Mouse (Mus musculus): ENCODE measurements around the gene Vegfb. TPM values are rescaled to one million over a fixed set of nuclear protein-coding genes. Genes with fewer than 3 reads are reported as not detected.

The Vegfb gene
- polyA plus RNA-seq, 1 experiment from 2014 or later: 53.6 TPM

GRCm38 (mm10) chr19:6942764-6943163, 44.7 kb downstream of the Vegfb start:
- Histone ChIP-seq H3K27ac (peak overlapping the region; percentile 90), H3K4me2 (replicated peaks) (peak overlapping the region; percentile 98), H3K9me3 (no peaks in the 10 kb centered on the region), H3K27me3 (0 out of 2 replicates have a peak, but pooled peaks cover 1% of the 10 kb centered on the region), H3K36me3 (peaks cover 11% of the 10 kb centered on the region; the same call in 1 of the 2 replicates), H3K4me1 (peaks cover 24% of the 10 kb centered on the region), H3K4me3 (peak overlapping the region; percentile 70), H3K9ac (peak overlapping the region; percentile 85)
- 24% methylated on average over 5 of the region's 5 CpGs for WGBS
- 0 out of 2 replicates have a peak, but pooled peaks have one; percentile 2 for ATAC-seq (ENCODE audit: low FRiP score, low read depth)

GRCm38 (mm10) chr19:6942249-6942691, 45.2 kb downstream of the Vegfb start, which contains the start of gene Gpr137:
Gene Gpr137, minus strand, starts transcription at chr19:6942480.
- H3K4me3 ChIP-seq: peak within 1 kb of the TSS; percentile 70
- H3K36me3 ChIP-seq: peaks cover 11% of the 10 kb centered on the region; the same call in 1 of the 2 replicates
- under 1% methylated on average over 27 of the region's 27 CpGs for WGBS
- peak within 1 kb of the TSS; percentile 98 for H3K4me2 ChIP-seq (replicated peaks)
- H3K27me3 ChIP-seq: 0 out of 2 replicates have a peak, but pooled peaks cover 4% of the 10 kb centered on the region
- H3K27ac ChIP-seq: peak within 1 kb of the TSS; percentile 90
- ATAC-seq (ENCODE audit: low FRiP score, low read depth): peak; percentile 88
- H3K9ac ChIP-seq: peak within 1 kb of the TSS; percentile 89
- no peaks in the 10 kb centered on the region for H3K9me3 ChIP-seq
- peaks cover 24% of the 10 kb centered on the region for H3K4me1 ChIP-seq

GRCm38 (mm10) chr19:6941372-6942248, 45.8 kb downstream of the Vegfb start, which contains the start of gene Bad:
Gene Bad, plus strand, starts transcription at chr19:6941861.
- peak; percentile 77 for ATAC-seq (ENCODE audit: low FRiP score, low read depth)
- Histone ChIP-seq H3K4me3 (peak within 1 kb of the TSS; percentile 70), H3K9ac (peak within 1 kb of the TSS; percentile 89), H3K9me3 (no peaks in the 10 kb centered on the region), H3K27me3 (peaks cover 7% of the 10 kb centered on the region; the same call in 1 of the 2 replicates), H3K27ac (peak within 1 kb of the TSS; percentile 90), H3K36me3 (peaks cover 11% of the 10 kb centered on the region; the same call in 1 of the 2 replicates), H3K4me2 (replicated peaks) (peak within 1 kb of the TSS; percentile 98), H3K4me1 (peaks cover 24% of the 10 kb centered on the region)
- WGBS: under 1% methylated on average over 83 of the region's 83 CpGs

- Histone ChIP-seq H3K9ac (peak overlapping the region; percentile 89), H3K27ac (no peak overlapping the region), H3K36me3 (peaks cover 5% of the 10 kb centered on the region; the same call in 1 of the 2 replicates), H3K9me3 (no peaks in the 10 kb centered on the region), H3K27me3 (peaks cover 16% of the 10 kb centered on the region), H3K4me3 (peak overlapping the region; percentile 70), H3K4me1 (peaks cover 24% of the 10 kb centered on the region), H3K4me2 (replicated peaks) (peak overlapping the region; percentile 98)
- 22% methylated on average over 28 of the region's 29 CpGs for WGBS
- peak; percentile 2; the same call in 1 of the 2 replicates for ATAC-seq (ENCODE audit: low FRiP score, low read depth)
Observed at GRCm38 (mm10) chr19:6940396-6941351, 46.8 kb downstream of the Vegfb start.

- Histone ChIP-seq H3K9me3 (no peaks in the 10 kb centered on the region), H3K27ac (no peak overlapping the region), H3K4me2 (replicated peaks) (peak overlapping the region; percentile 98; the same call in 1 of the 2 replicates), H3K27me3 (peaks cover 29% of the 10 kb centered on the region), H3K4me1 (peaks cover 24% of the 10 kb centered on the region), H3K36me3 (no peaks in the 10 kb centered on the region), H3K4me3 (no peak overlapping the region), H3K9ac (no peak overlapping the region)
- no peak for ATAC-seq (ENCODE audit: low FRiP score, low read depth)
- 89% methylated on average over 20 of the region's 20 CpGs for WGBS
Observed at GRCm38 (mm10) chr19:6939106-6940002, 48.1 kb downstream of the Vegfb start.

- no peaks in the 10 kb centered on the region for H3K9me3 ChIP-seq
- peaks cover 28% of the 10 kb centered on the region for H3K4me1 ChIP-seq
- H3K9ac ChIP-seq: no peak overlapping the region
- ATAC-seq (ENCODE audit: low FRiP score, low read depth): no peak
- H3K4me3 ChIP-seq: no peak overlapping the region
- H3K27me3 ChIP-seq: peaks cover 44% of the 10 kb centered on the region
- H3K27ac ChIP-seq: no peak overlapping the region
- 78% methylated on average over 16 of the region's 16 CpGs for whole genome bisulfite sequencing
- no peak overlapping the region for H3K4me2 ChIP-seq (replicated peaks)
- no peaks in the 10 kb centered on the region for H3K36me3 ChIP-seq
Observed at GRCm38 (mm10) chr19:6937541-6938465, 49.6 kb downstream of the Vegfb start.

- H3K36me3 ChIP-seq: no peaks in the 10 kb centered on the region
- H3K27me3 ChIP-seq: peaks cover 59% of the 10 kb centered on the region
- H3K4me1 ChIP-seq: peaks cover 25% of the 10 kb centered on the region
- H3K27ac ChIP-seq: no peak overlapping the region
- ATAC-seq (ENCODE audit: low FRiP score, low read depth): no peak
- no peaks in the 10 kb centered on the region for H3K9me3 ChIP-seq
- no peak overlapping the region for H3K9ac ChIP-seq
- H3K4me2 ChIP-seq (replicated peaks): no peak overlapping the region
- WGBS: 15% methylated on average over 3 of the region's 3 CpGs
- H3K4me3 ChIP-seq: no peak overlapping the region
Observed at GRCm38 (mm10) chr19:6936299-6936698, 51.2 kb downstream of the Vegfb start.

- peak within 1 kb of the TSS; percentile 58 for H3K9ac ChIP-seq
- H3K27me3 ChIP-seq: peaks cover 77% of the 10 kb centered on the region
- peak within 1 kb of the TSS; percentile 73 for H3K4me2 ChIP-seq (replicated peaks)
- ATAC-seq (ENCODE audit: low FRiP score, low read depth): no peak
- no peaks in the 10 kb centered on the region for H3K36me3 ChIP-seq
- WGBS: 12% methylated on average over 23 of the region's 23 CpGs
- H3K4me1 ChIP-seq: peaks cover 11% of the 10 kb centered on the region
- peak within 1 kb of the TSS; percentile 44 for H3K4me3 ChIP-seq
- H3K27ac ChIP-seq: no peak within 1 kb of the TSS
- no peaks in the 10 kb centered on the region for H3K9me3 ChIP-seq
Observed at GRCm38 (mm10) chr19:6934195-6934977, 53.1 kb downstream of the Vegfb start, which contains the start of gene Kcnk4. Gene Kcnk4, minus strand, starts transcription at chr19:6934515.

GRCm38 (mm10) chr19:6933436-6934194, 53.8 kb downstream of the Vegfb start:
- Histone ChIP-seq H3K4me3 (peak overlapping the region; percentile 44), H3K9ac (peak overlapping the region; percentile 58), H3K36me3 (no peaks in the 10 kb centered on the region), H3K4me2 (replicated peaks) (peak overlapping the region; percentile 73), H3K27me3 (peaks cover 85% of the 10 kb centered on the region), H3K27ac (no peak overlapping the region), H3K9me3 (no peaks in the 10 kb centered on the region), H3K4me1 (peaks cover 11% of the 10 kb centered on the region)
- ATAC-seq (ENCODE audit: low FRiP score, low read depth): peak; percentile 34; the same call in 1 of the 2 replicates
- 5% methylated on average over 58 of the region's 58 CpGs for WGBS

All from limb, embryonic 13.5 days (tissue).